8 mouse cellular contexts compared by ENCODE assay signal in the genomic region with DNA sequence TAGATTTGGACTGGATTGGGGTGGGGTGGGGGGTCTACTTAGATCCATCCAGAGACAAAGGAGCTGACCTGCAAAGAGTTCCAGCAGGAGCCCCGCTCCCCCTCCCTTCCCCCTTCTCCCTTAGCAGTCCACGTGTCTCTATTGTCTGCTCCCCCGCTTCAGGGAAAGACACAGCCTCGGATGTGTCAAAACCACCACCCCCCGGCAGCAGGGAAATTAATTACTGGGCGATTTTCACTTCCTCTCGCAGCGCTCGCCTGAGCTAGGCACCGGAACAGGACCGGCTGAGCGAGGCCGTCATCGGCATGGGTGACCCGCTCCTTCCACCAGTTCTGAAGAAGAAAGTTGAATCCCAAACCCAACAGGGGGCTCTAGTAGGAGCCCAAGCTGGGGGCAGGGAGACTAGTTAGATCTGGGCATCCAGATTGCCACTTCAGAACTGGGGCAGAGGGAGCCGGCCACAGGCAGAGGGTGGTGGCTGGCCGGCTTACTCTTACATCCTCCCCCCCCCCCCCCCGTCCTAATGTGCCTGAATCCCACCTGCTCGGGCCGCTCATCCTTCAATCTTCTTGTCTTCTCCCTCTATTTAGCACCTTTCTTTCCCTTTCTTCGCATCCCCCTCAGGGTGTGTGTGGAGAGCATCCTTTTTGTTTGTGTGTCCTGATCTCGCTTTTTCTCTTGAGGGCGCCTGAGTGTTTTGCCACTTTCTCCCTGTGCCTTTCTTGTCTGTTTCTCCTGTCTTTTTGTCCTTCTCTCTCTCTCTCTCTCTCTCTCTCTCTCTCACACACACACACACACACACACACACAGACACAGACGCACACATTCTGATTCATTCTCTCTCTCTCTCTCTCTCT. TPM values are rescaled to one million over a fixed set of nuclear protein-coding genes. Genes with fewer than 3 reads are reported as not detected.
DNase-seq lines count a peak whose midpoint lies in the region; TF ChIP-seq lines count a peak whose summit lies in the region.

Gene Scrt2, plus strand, starts transcription at position 845 of the 857 bp plus-strand sequence.

- DNase-seq in heart, adult 11 months = peak; percentile 95
- DNase-seq in heart, postnatal 25 days (ENCODE audit: low spot score) = no peak
- peak; percentile 33 for DNase-seq in heart, adult 8-10 months (ENCODE audit: low spot score)
- peak; percentile 12 for DNase-seq in kidney, postnatal 14 days
- peak; percentile 65 for DNase-seq in midbrain, embryonic 10.5 days (ENCODE audit: low spot score)
- DNase-seq in Muller cell, postnatal 12 days (ENCODE audit: inconsistent ontology term) = no peak
- DNase-seq in urinary bladder, postnatal 10 days (ENCODE audit: low spot score) = no peak

- no peak for TF ChIP-seq POLR2A in bone marrow macrophage, adult 2 months (IDR thresholded peaks at IDR 0.05; ENCODE audit: borderline replicate concordance, low read depth, low read length)

- TF ChIP-seq CTCF in bone marrow macrophage, adult 2 months (IDR thresholded peaks at IDR 0.05; ENCODE audit: low read depth, low read length) = no peak

- no peak within 1 kb of the TSS for H3K27ac ChIP-seq in bone marrow macrophage, adult 2 months (ENCODE audit: insufficient read depth, low read depth, low read length)
- H3K27ac ChIP-seq in midbrain, embryonic 10.5 days (replicated peaks) = peak within 1 kb of the TSS; percentile 91

- no peaks in the 10 kb centered on the region for H3K9me3 ChIP-seq in midbrain, embryonic 10.5 days (replicated peaks)

- peak within 1 kb of the TSS; percentile 55 for H3K4me3 ChIP-seq in bone marrow macrophage, adult 2 months (ENCODE audit: insufficient read depth, low read length)
- peak within 1 kb of the TSS; percentile 72 for H3K4me3 ChIP-seq in midbrain, embryonic 10.5 days

- H3K36me3 ChIP-seq in midbrain, embryonic 10.5 days = no peaks in the 10 kb centered on the region

- intact Hi-C loops in heart, postnatal 25 days (cut with DNase I) = no loop called here

- H3K27me3 ChIP-seq in midbrain, embryonic 10.5 days (ENCODE audit: low read depth, poor library complexity, severe bottlenecking) = peaks cover 94% of the 10 kb centered on the region

- WGBS in midbrain, embryonic 10.5 days = 1% methylated on average over 24 of the region's 24 CpGs

- H3K4me1 ChIP-seq in bone marrow macrophage, adult 2 months (ENCODE audit: control insufficient read depth, insufficient read depth, low read length) = peaks cover 9% of the 10 kb centered on the region
- peaks cover 58% of the 10 kb centered on the region for H3K4me1 ChIP-seq in midbrain, embryonic 10.5 days

RNA-seq across cellular contexts. Expression of gene Scrt2, which starts in this region (rescaled TPM):
- not detected for total RNA-seq in heart, postnatal 25 days (2021)
- not detected in 2 replicates for polyA plus RNA-seq in bone marrow macrophage, adult 2 months (2012; ENCODE audit: insufficient read depth, insufficient read length, missing spikeins)
- not detected for total RNA-seq in heart, adult 8-10 months (2022)
- 2.2 and 4.7 TPM in 2 replicates for polyA plus RNA-seq in midbrain, embryonic 10.5 days (2016; fragmentation: Nextera tagmentation; extraction: Ambion mirVana)

Comparison
In these comparisons a context has a peak if more than half of its experiments do, and no peak if none do; other contexts are left out.
1. DNase-seq: peak in heart, adult 11 months (single experiment), kidney, postnatal 14 days (single experiment) and midbrain, embryonic 10.5 days (single experiment); none in heart, postnatal 25 days (single experiment), Muller cell, postnatal 12 days (single experiment) and urinary bladder, postnatal 10 days (single experiment).
2. Peak in DNase-seq in heart, adult 8-10 months; RNA of the gene not detected or under 1 TPM.